Mouse (Mus musculus): Measurements from ENCODE around the gene Trabd. TPM values are rescaled to one million over a fixed set of nuclear protein-coding genes. Genes with fewer than 3 reads are reported as not detected.

Trabd gene
- polyA plus RNA-seq, 1 experiment from 2014 or later: 43.9 TPM

GRCm38 (mm10) chr15:89060811-89061460 is 14.0 kb upstream of the Trabd start:
- Histone ChIP-seq H3K4me2 (replicated peaks; ENCODE audit: low read depth, low read length) (no peak overlapping the region), H3K4me3 (ENCODE audit: low read depth, low read length) (no peak overlapping the region; the same call in 1 of the 2 replicates), H3K27ac (ENCODE audit: low read length) (no peak overlapping the region), H3K36me3 (ENCODE audit: control insufficient read depth, insufficient read depth, low read length) (no peaks in the 10 kb centered on the region), H3K9ac (replicated peaks; ENCODE audit: low read depth, low read length) (no peak overlapping the region), H3K9me3 (ENCODE audit: control insufficient read depth, low read depth, low read length) (no peaks in the 10 kb centered on the region), H3K4me1 (ENCODE audit: control insufficient read depth, insufficient read depth, low read length) (peaks cover 5% of the 10 kb centered on the region; the same call in 1 of the 2 replicates), H3K27me3 (ENCODE audit: control insufficient read depth, insufficient read depth, low read length) (peaks cover 18% of the 10 kb centered on the region; the same call in 1 of the 2 replicates)
- no peak for ATAC-seq (ENCODE audit: insufficient number of reproducible peaks, insufficient read depth, low FRiP score, low read depth)
- WGBS: 86% methylated on average over 12 of the region's 12 CpGs

GRCm38 (mm10) chr15:89061761-89062517 is 13.0 kb upstream of the Trabd start:
- Histone ChIP-seq H3K27ac (ENCODE audit: low read length) (no peak overlapping the region), H3K9ac (replicated peaks; ENCODE audit: low read depth, low read length) (no peak overlapping the region), H3K4me1 (ENCODE audit: control insufficient read depth, insufficient read depth, low read length) (peaks cover 5% of the 10 kb centered on the region; the same call in 1 of the 2 replicates), H3K4me3 (ENCODE audit: low read depth, low read length) (no peak overlapping the region), H3K9me3 (ENCODE audit: control insufficient read depth, low read depth, low read length) (no peaks in the 10 kb centered on the region), H3K36me3 (ENCODE audit: control insufficient read depth, insufficient read depth, low read length) (no peaks in the 10 kb centered on the region), H3K4me2 (replicated peaks; ENCODE audit: low read depth, low read length) (no peak overlapping the region), H3K27me3 (ENCODE audit: control insufficient read depth, insufficient read depth, low read length) (peaks cover 25% of the 10 kb centered on the region)
- ATAC-seq (ENCODE audit: insufficient number of reproducible peaks, insufficient read depth, low FRiP score, low read depth): no peak
- WGBS: 89% methylated on average over 6 of the region's 6 CpGs

GRCm38 (mm10) chr15:89062518-89062910 is 12.4 kb upstream of the Trabd start:
- Histone ChIP-seq H3K4me1 (ENCODE audit: control insufficient read depth, insufficient read depth, low read length) (peaks cover 5% of the 10 kb centered on the region; the same call in 1 of the 2 replicates), H3K9ac (replicated peaks; ENCODE audit: low read depth, low read length) (no peak overlapping the region), H3K4me3 (ENCODE audit: low read depth, low read length) (no peak overlapping the region), H3K36me3 (ENCODE audit: control insufficient read depth, insufficient read depth, low read length) (no peaks in the 10 kb centered on the region), H3K27me3 (ENCODE audit: control insufficient read depth, insufficient read depth, low read length) (peaks cover 27% of the 10 kb centered on the region), H3K9me3 (ENCODE audit: control insufficient read depth, low read depth, low read length) (no peaks in the 10 kb centered on the region), H3K4me2 (replicated peaks; ENCODE audit: low read depth, low read length) (no peak overlapping the region), H3K27ac (ENCODE audit: low read length) (no peak overlapping the region)
- no peak for ATAC-seq (ENCODE audit: insufficient number of reproducible peaks, insufficient read depth, low FRiP score, low read depth)
- 87% methylated on average over 5 of the region's 5 CpGs for WGBS

GRCm38 (mm10) chr15:89063001-89063400 is 11.9 kb upstream of the Trabd start:
- peaks cover 31% of the 10 kb centered on the region for H3K27me3 ChIP-seq (ENCODE audit: control insufficient read depth, insufficient read depth, low read length)
- H3K9me3 ChIP-seq (ENCODE audit: control insufficient read depth, low read depth, low read length): no peaks in the 10 kb centered on the region
- no peak overlapping the region for H3K27ac ChIP-seq (ENCODE audit: low read length)
- no peak for ATAC-seq (ENCODE audit: insufficient number of reproducible peaks, insufficient read depth, low FRiP score, low read depth)
- H3K36me3 ChIP-seq (ENCODE audit: control insufficient read depth, insufficient read depth, low read length): no peaks in the 10 kb centered on the region
- H3K9ac ChIP-seq (replicated peaks; ENCODE audit: low read depth, low read length): no peak overlapping the region
- no peak overlapping the region for H3K4me3 ChIP-seq (ENCODE audit: low read depth, low read length)
- H3K4me2 ChIP-seq (replicated peaks; ENCODE audit: low read depth, low read length): no peak overlapping the region
- 65% methylated on average over 7 of the region's 7 CpGs for WGBS
- peaks cover 5% of the 10 kb centered on the region; the same call in 1 of the 2 replicates for H3K4me1 ChIP-seq (ENCODE audit: control insufficient read depth, insufficient read depth, low read length)

GRCm38 (mm10) chr15:89063536-89063935 is 11.4 kb upstream of the Trabd start:
- Histone ChIP-seq H3K9ac (replicated peaks; ENCODE audit: low read depth, low read length) (no peak overlapping the region), H3K4me3 (ENCODE audit: low read depth, low read length) (no peak overlapping the region), H3K4me2 (replicated peaks; ENCODE audit: low read depth, low read length) (no peak overlapping the region), H3K27me3 (ENCODE audit: control insufficient read depth, insufficient read depth, low read length) (peaks cover 26% of the 10 kb centered on the region), H3K27ac (ENCODE audit: low read length) (no peak overlapping the region), H3K36me3 (ENCODE audit: control insufficient read depth, insufficient read depth, low read length) (no peaks in the 10 kb centered on the region), H3K4me1 (ENCODE audit: control insufficient read depth, insufficient read depth, low read length) (peaks cover 5% of the 10 kb centered on the region; the same call in 1 of the 2 replicates), H3K9me3 (ENCODE audit: control insufficient read depth, low read depth, low read length) (no peaks in the 10 kb centered on the region)
- ATAC-seq (ENCODE audit: insufficient number of reproducible peaks, insufficient read depth, low FRiP score, low read depth): no peak
- 63% methylated on average over 6 of the region's 6 CpGs for WGBS

- no peak for ATAC-seq (ENCODE audit: insufficient number of reproducible peaks, insufficient read depth, low FRiP score, low read depth)
- Histone ChIP-seq H3K9me3 (ENCODE audit: control insufficient read depth, low read depth, low read length) (no peaks in the 10 kb centered on the region), H3K4me1 (ENCODE audit: control insufficient read depth, insufficient read depth, low read length) (peaks cover 5% of the 10 kb centered on the region; the same call in 1 of the 2 replicates), H3K27ac (ENCODE audit: low read length) (no peak overlapping the region), H3K27me3 (ENCODE audit: control insufficient read depth, insufficient read depth, low read length) (peaks cover 21% of the 10 kb centered on the region), H3K36me3 (ENCODE audit: control insufficient read depth, insufficient read depth, low read length) (no peaks in the 10 kb centered on the region), H3K4me3 (ENCODE audit: low read depth, low read length) (no peak overlapping the region), H3K4me2 (replicated peaks; ENCODE audit: low read depth, low read length) (no peak overlapping the region), H3K9ac (replicated peaks; ENCODE audit: low read depth, low read length) (no peak overlapping the region)
- WGBS: 91% methylated on average over 5 of the region's 5 CpGs
Observed at GRCm38 (mm10) chr15:89064891-89065290, 10.0 kb upstream of the Trabd start.

GRCm38 (mm10) chr15:89067609-89068008 is 7.3 kb upstream of the Trabd start:
- Histone ChIP-seq H3K27ac (ENCODE audit: low read length) (no peak overlapping the region), H3K9me3 (ENCODE audit: control insufficient read depth, low read depth, low read length) (no peaks in the 10 kb centered on the region), H3K27me3 (ENCODE audit: control insufficient read depth, insufficient read depth, low read length) (peaks cover 13% of the 10 kb centered on the region), H3K4me3 (ENCODE audit: low read depth, low read length) (peak overlapping the region; percentile 5), H3K4me1 (ENCODE audit: control insufficient read depth, insufficient read depth, low read length) (no peaks in the 10 kb centered on the region), H3K9ac (replicated peaks; ENCODE audit: low read depth, low read length) (no peak overlapping the region), H3K36me3 (ENCODE audit: control insufficient read depth, insufficient read depth, low read length) (no peaks in the 10 kb centered on the region), H3K4me2 (replicated peaks; ENCODE audit: low read depth, low read length) (peak overlapping the region; percentile 32)
- WGBS: 22% methylated on average over 35 of the region's 35 CpGs
- no peak for ATAC-seq (ENCODE audit: insufficient number of reproducible peaks, insufficient read depth, low FRiP score, low read depth)

- Histone ChIP-seq H3K4me3 (ENCODE audit: low read depth, low read length) (peak overlapping the region; percentile 5; the same call in 1 of the 2 replicates), H3K9ac (replicated peaks; ENCODE audit: low read depth, low read length) (no peak overlapping the region), H3K27me3 (ENCODE audit: control insufficient read depth, insufficient read depth, low read length) (peaks cover 13% of the 10 kb centered on the region), H3K4me2 (replicated peaks; ENCODE audit: low read depth, low read length) (peak overlapping the region; percentile 32; the same call in 1 of the 2 replicates), H3K9me3 (ENCODE audit: control insufficient read depth, low read depth, low read length) (no peaks in the 10 kb centered on the region), H3K27ac (ENCODE audit: low read length) (no peak overlapping the region), H3K4me1 (ENCODE audit: control insufficient read depth, insufficient read depth, low read length) (no peaks in the 10 kb centered on the region), H3K36me3 (ENCODE audit: control insufficient read depth, insufficient read depth, low read length) (no peaks in the 10 kb centered on the region)
- WGBS: 29% methylated on average over 26 of the region's 26 CpGs
- ATAC-seq (ENCODE audit: insufficient number of reproducible peaks, insufficient read depth, low FRiP score, low read depth): no peak
Observed at GRCm38 (mm10) chr15:89068226-89068625, 6.7 kb upstream of the Trabd start.

Measured in stomach, embryonic 14.5 days (tissue).